ENCODE assay signal across 34 mouse cellular contexts in the genomic region with DNA sequence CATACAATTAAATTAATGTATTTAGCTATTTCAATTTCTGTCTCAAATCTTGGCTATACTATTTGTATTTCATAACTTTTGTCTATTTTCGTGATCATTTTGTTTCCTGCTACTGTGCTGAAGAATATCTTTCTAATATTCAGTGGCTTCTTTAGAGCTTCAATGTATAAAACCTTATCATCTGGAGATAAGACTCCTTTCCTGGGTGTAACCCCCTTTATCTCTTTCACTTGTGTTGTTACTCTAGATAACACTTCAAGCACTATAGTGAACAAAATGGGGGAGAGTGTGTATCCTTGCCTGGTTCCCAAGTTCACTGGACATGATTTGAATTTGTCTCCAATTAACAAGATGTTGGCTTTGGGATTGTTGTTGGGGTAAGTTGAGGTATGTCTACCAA.
"Had no signal": no experiment of that assay in that cellular context is flagged by ENCODE, and none has a peak within 500 bp of the region (broad histone marks: within the 10 kb centered on the region; RNA-seq: fewer than 3 reads in every experiment).

No protein-coding gene starts in this region.

- H3K9me3 ChIP-seq: heart, embryonic 10.5 days; heart, embryonic 12.5 days; heart, embryonic 13.5 days; heart, embryonic 15.5 days; hindbrain, embryonic 10.5 days; hindbrain, embryonic 12.5 days; hindbrain, embryonic 13.5 days; hindbrain, embryonic 15.5 days; intestine, embryonic 15.5 days; kidney, embryonic 15.5 days had no signal

- ATAC-seq: hindbrain, embryonic 16.5 days; hindbrain, postnatal 0 days; inflammation-experienced regulatory T-cells, adult 6 months; intestine, embryonic 15.5 days; intestine, embryonic 16.5 days; intestine, postnatal 0 days had no signal

- H3K4me1 ChIP-seq: heart, embryonic 10.5 days; heart, embryonic 12.5 days; heart, embryonic 13.5 days; heart, embryonic 15.5 days; hindbrain, embryonic 10.5 days; hindbrain, embryonic 12.5 days; hindbrain, embryonic 13.5 days; hindbrain, embryonic 15.5 days; intestine, embryonic 15.5 days; kidney, embryonic 15.5 days had no signal

- H3K4me3 ChIP-seq: heart, embryonic 10.5 days; heart, embryonic 12.5 days; heart, embryonic 13.5 days; heart, embryonic 15.5 days; hindbrain, embryonic 10.5 days; hindbrain, embryonic 12.5 days; hindbrain, embryonic 13.5 days; hindbrain, embryonic 15.5 days; intestine, embryonic 15.5 days; kidney, embryonic 15.5 days; layer of hippocampus, adult 2 months had no signal

- DNase-seq: heart, postnatal 10 days; heart, postnatal 14 days; heart, postnatal 36 days; heart, postnatal 4 days; kidney, adult 11 months; kidney, adult 18-20 months; kidney, adult 2 months; kidney, adult 8-10 months; kidney, adult 9 months; kidney, postnatal 10 days; kidney, postnatal 14 days; kidney, postnatal 25 days; kidney, postnatal 36 days; kidney, postnatal 4 days; layer of hippocampus, adult 9-11 months; layer of hippocampus, postnatal 36 days had no signal

- H3K27ac ChIP-seq: heart, embryonic 10.5 days; heart, embryonic 13.5 days; heart, embryonic 15.5 days; hindbrain, embryonic 10.5 days; hindbrain, embryonic 12.5 days; hindbrain, embryonic 13.5 days; hindbrain, embryonic 14.5 days; hindbrain, embryonic 15.5 days; hindbrain, postnatal 0 days; intestine, embryonic 15.5 days; kidney, embryonic 15.5 days; kidney, postnatal 0 days; layer of hippocampus, adult 2 months had no signal

- H3K9ac ChIP-seq: heart, embryonic 12.5 days; heart, embryonic 13.5 days; heart, embryonic 15.5 days; hindbrain, embryonic 12.5 days; hindbrain, embryonic 13.5 days; hindbrain, embryonic 14.5 days; hindbrain, embryonic 15.5 days; intestine, embryonic 15.5 days; kidney, embryonic 15.5 days had no signal

- H3K27me3 ChIP-seq: heart, embryonic 12.5 days; heart, embryonic 13.5 days; heart, embryonic 15.5 days; hindbrain, embryonic 12.5 days; hindbrain, embryonic 13.5 days; hindbrain, embryonic 15.5 days; intestine, embryonic 15.5 days; kidney, embryonic 15.5 days had no signal

- H3K36me3 ChIP-seq: heart, embryonic 10.5 days; heart, embryonic 12.5 days; heart, embryonic 13.5 days; heart, embryonic 15.5 days; hindbrain, embryonic 10.5 days; hindbrain, embryonic 12.5 days; hindbrain, embryonic 13.5 days; hindbrain, embryonic 15.5 days; intestine, embryonic 15.5 days; kidney, embryonic 15.5 days had no signal
